Mouse (Mus musculus) heart, embryonic 10.5 days (tissue): ENCODE measurements around the gene Camta1. TPM values are rescaled to one million over a fixed set of nuclear protein-coding genes. Genes with fewer than 3 reads are reported as not detected.

Experiments used
- DNase-seq: peaks from one replicate; pipeline ENCODE4 v3.0.0-alpha.2; 2017; ENCODE audit warnings: low spot score
- H3K27ac ChIP-seq: fragments of 300-500 bp; sonication (generic); 2 replicates; pipeline ENCODE4 v1.5.1; 2016; ENCODE audit warnings: mild to moderate bottlenecking
- H3K27me3 ChIP-seq: fragments of 300-500 bp; sonication (generic); 2 replicates; pipeline ENCODE4 v1.6.1; 2016; ENCODE audit warnings: mild to moderate bottlenecking; ENCODE audit not compliant: poor library complexity, insufficient read depth, severe bottlenecking
- H3K36me3 ChIP-seq: fragments of 300-500 bp; sonication (generic); 2 replicates; pipeline ENCODE4 v1.6.1; 2016; ENCODE audit warnings: mild to moderate bottlenecking, moderate library complexity
- H3K4me1 ChIP-seq: fragments of 300-500 bp; sonication (generic); 2 replicates; pipeline ENCODE4 v1.6.1; 2016; ENCODE audit warnings: mild to moderate bottlenecking
- H3K4me3 ChIP-seq: fragments of 300-500 bp; sonication (generic); 2 replicates; pipeline ENCODE4 v1.5.1; 2016; ENCODE audit warnings: mild to moderate bottlenecking, moderate library complexity
- H3K9me3 ChIP-seq: fragments of 300-500 bp; sonication (generic); 2 replicates; pipeline ENCODE4 v1.6.1; 2016; ENCODE audit warnings: mild to moderate bottlenecking, moderate library complexity
- WGBS: fragments of 180-500 bp; shearing (Covaris S2); methylation state at CpG from one replicate; pipeline ENCODE4 v1.1.7; 2016; 5-methylcytosine and 5-hydroxymethylcytosine counted together
- polyA plus RNA-seq: library from polyadenylated mRNA; unstranded; fragments of >200 nt; fragmentation: Nextera tagmentation; extraction: Ambion mirVana; gene quantifications from 2 replicates; pipeline ENCODE4 v1.2.1, GENCODE M21; 2016

The Camta1 gene
- polyA plus RNA-seq, 1 experiment from 2014 or later = 115 TPM

GRCm38 (mm10) chr4:151495276-151495882, 366.3 kb downstream of the Camta1 start:
- no peaks in the 10 kb centered on the region for H3K27me3 ChIP-seq
- peaks cover 7% of the 10 kb centered on the region for H3K4me1 ChIP-seq
- no peak overlapping the region for H3K4me3 ChIP-seq
- WGBS = 72% methylated on average over 11 of the region's 11 CpGs
- no peaks in the 10 kb centered on the region for H3K36me3 ChIP-seq
- no peak overlapping the region for H3K27ac ChIP-seq
- H3K9me3 ChIP-seq = no peaks in the 10 kb centered on the region; the same call in 1 of the 2 replicates
- no peak for DNase-seq

- no peaks in the 10 kb centered on the region for H3K27me3 ChIP-seq
- peaks cover 13% of the 10 kb centered on the region for H3K4me1 ChIP-seq
- H3K9me3 ChIP-seq = no peaks in the 10 kb centered on the region
- 77% methylated on average over 10 of the region's 10 CpGs for WGBS
- no peaks in the 10 kb centered on the region for H3K36me3 ChIP-seq
- no peak overlapping the region for H3K4me3 ChIP-seq
- no peak for DNase-seq
- no peak overlapping the region for H3K27ac ChIP-seq
Measured at GRCm38 (mm10) chr4:151492786-151493185, 368.9 kb downstream of the Camta1 start.

GRCm38 (mm10) chr4:151483977-151484313, 377.7 kb downstream of the Camta1 start:
- H3K4me1 ChIP-seq = no peaks in the 10 kb centered on the region
- WGBS = 56% methylated on average over 8 of the region's 8 CpGs
- H3K27ac ChIP-seq = no peak overlapping the region
- H3K4me3 ChIP-seq = no peak overlapping the region
- no peaks in the 10 kb centered on the region for H3K9me3 ChIP-seq
- no peak for DNase-seq
- H3K36me3 ChIP-seq = no peaks in the 10 kb centered on the region
- H3K27me3 ChIP-seq = peaks cover 27% of the 10 kb centered on the region

GRCm38 (mm10) chr4:151483299-151483976, 378.2 kb downstream of the Camta1 start:
- H3K4me3 ChIP-seq = no peak overlapping the region
- DNase-seq = peak; percentile 80
- H3K27ac ChIP-seq = no peak overlapping the region
- no peaks in the 10 kb centered on the region for H3K4me1 ChIP-seq
- no peaks in the 10 kb centered on the region for H3K36me3 ChIP-seq
- WGBS = 15% methylated on average over 21 of the region's 21 CpGs
- H3K9me3 ChIP-seq = no peaks in the 10 kb centered on the region
- peaks cover 27% of the 10 kb centered on the region for H3K27me3 ChIP-seq

- Histone ChIP-seq H3K4me3 (no peak overlapping the region), H3K36me3 (no peaks in the 10 kb centered on the region), H3K4me1 (no peaks in the 10 kb centered on the region), H3K27ac (no peak overlapping the region), H3K27me3 (peaks cover 25% of the 10 kb centered on the region), H3K9me3 (no peaks in the 10 kb centered on the region)
- WGBS = 88% methylated on average over 3 of the region's 3 CpGs
- no peak for DNase-seq
Measured at GRCm38 (mm10) chr4:151480928-151481327, 380.7 kb downstream of the Camta1 start.

GRCm38 (mm10) chr4:151477950-151478349, 383.7 kb downstream of the Camta1 start:
- Histone ChIP-seq H3K4me3 (no peak overlapping the region), H3K27ac (no peak overlapping the region), H3K36me3 (no peaks in the 10 kb centered on the region), H3K4me1 (no peaks in the 10 kb centered on the region), H3K9me3 (no peaks in the 10 kb centered on the region), H3K27me3 (peaks cover 9% of the 10 kb centered on the region)
- no peak for DNase-seq
- 85% methylated on average over 6 of the region's 6 CpGs for WGBS

GRCm38 (mm10) chr4:151474895-151475470, 386.7 kb downstream of the Camta1 start:
- WGBS = 85% methylated on average over 16 of the region's 16 CpGs
- Histone ChIP-seq H3K4me3 (no peak overlapping the region), H3K4me1 (no peaks in the 10 kb centered on the region), H3K27me3 (peaks cover 15% of the 10 kb centered on the region), H3K9me3 (no peaks in the 10 kb centered on the region), H3K27ac (no peak overlapping the region), H3K36me3 (no peaks in the 10 kb centered on the region)
- DNase-seq = no peak

- 76% methylated on average over 4 of the region's 4 CpGs for WGBS
- H3K4me3 ChIP-seq = no peak overlapping the region
- no peaks in the 10 kb centered on the region for H3K36me3 ChIP-seq
- H3K9me3 ChIP-seq = no peaks in the 10 kb centered on the region
- H3K4me1 ChIP-seq = no peaks in the 10 kb centered on the region
- H3K27me3 ChIP-seq = peaks cover 15% of the 10 kb centered on the region
- DNase-seq = no peak
- H3K27ac ChIP-seq = no peak overlapping the region
Measured at GRCm38 (mm10) chr4:151471886-151472285, 389.8 kb downstream of the Camta1 start.

- DNase-seq = no peak
- 85% methylated on average over 5 of the region's 5 CpGs for WGBS
- Histone ChIP-seq H3K36me3 (no peaks in the 10 kb centered on the region), H3K9me3 (no peaks in the 10 kb centered on the region), H3K4me1 (0 out of 2 replicates have a peak, but pooled peaks cover 5% of the 10 kb centered on the region), H3K27ac (no peak overlapping the region), H3K4me3 (no peak overlapping the region), H3K27me3 (peaks cover 10% of the 10 kb centered on the region)
Measured at GRCm38 (mm10) chr4:151468381-151468780, 393.3 kb downstream of the Camta1 start.

- Histone ChIP-seq H3K4me3 (no peak overlapping the region), H3K9me3 (no peaks in the 10 kb centered on the region), H3K4me1 (peaks cover 4% of the 10 kb centered on the region; the same call in 1 of the 2 replicates), H3K36me3 (no peaks in the 10 kb centered on the region), H3K27me3 (no peaks in the 10 kb centered on the region), H3K27ac (no peak overlapping the region)
- DNase-seq = no peak
- WGBS = 65% methylated on average over 11 of the region's 11 CpGs
Measured at GRCm38 (mm10) chr4:151458686-151459085, 403.0 kb downstream of the Camta1 start.

- no peaks in the 10 kb centered on the region for H3K9me3 ChIP-seq
- peaks cover 5% of the 10 kb centered on the region; the same call in 1 of the 2 replicates for H3K27me3 ChIP-seq
- no peak overlapping the region for H3K27ac ChIP-seq
- peaks cover 14% of the 10 kb centered on the region; the same call in 1 of the 2 replicates for H3K4me1 ChIP-seq
- no peak for DNase-seq
- no peak overlapping the region for H3K4me3 ChIP-seq
- no peaks in the 10 kb centered on the region for H3K36me3 ChIP-seq
- WGBS = 88% methylated on average over 3 of the region's 3 CpGs
Measured at GRCm38 (mm10) chr4:151454611-151455010, 407.1 kb downstream of the Camta1 start.

- Histone ChIP-seq H3K27me3 (peaks cover 5% of the 10 kb centered on the region; the same call in 1 of the 2 replicates), H3K4me1 (peaks cover 18% of the 10 kb centered on the region; the same call in 1 of the 2 replicates), H3K4me3 (no peak overlapping the region), H3K27ac (no peak overlapping the region), H3K9me3 (no peaks in the 10 kb centered on the region), H3K36me3 (no peaks in the 10 kb centered on the region)
- no peak for DNase-seq
- 62% methylated on average over 3 of the region's 3 CpGs for WGBS
Measured at GRCm38 (mm10) chr4:151454065-151454464, 407.6 kb downstream of the Camta1 start.

- H3K36me3 ChIP-seq = no peaks in the 10 kb centered on the region
- peaks cover 5% of the 10 kb centered on the region; the same call in 1 of the 2 replicates for H3K27me3 ChIP-seq
- H3K4me3 ChIP-seq = no peak overlapping the region
- no peaks in the 10 kb centered on the region for H3K9me3 ChIP-seq
- WGBS = 76% methylated on average over 6 of the region's 6 CpGs
- no peak for DNase-seq
- no peak overlapping the region for H3K27ac ChIP-seq
- peaks cover 18% of the 10 kb centered on the region; the same call in 1 of the 2 replicates for H3K4me1 ChIP-seq
Measured at GRCm38 (mm10) chr4:151451885-151452284, 409.8 kb downstream of the Camta1 start.
